8 mouse cellular contexts compared by ENCODE assay signal in genomic region chr10:82859533-82859915, GRCm38 (mm10). TPM values are rescaled to one million over a fixed set of nuclear protein-coding genes. Genes with fewer than 3 reads are reported as not detected.
DNase-seq lines count a peak whose midpoint lies in the region; ATAC-seq and TF ChIP-seq lines count a peak whose summit lies in the region.

No protein-coding gene starts in this region.

- H3K9ac ChIP-seq in embryonic facial prominence, embryonic 12.5 days = peak overlapping the region; percentile 64
- H3K9ac ChIP-seq in heart, postnatal 0 days (replicated peaks; ENCODE audit: low read depth, low read length) = peak overlapping the region; percentile 75
- H3K9ac ChIP-seq in stomach, postnatal 0 days (ENCODE audit: low read length) = peak overlapping the region; percentile 78

- ATAC-seq in embryonic facial prominence, embryonic 12.5 days (ENCODE audit: insufficient number of reproducible peaks, insufficient read depth, low FRiP score, low TSS enrichment) = peak; percentile 54; the same call in 1 of the 2 replicates
- ATAC-seq in heart, postnatal 0 days (ENCODE audit: insufficient read depth, low read depth) = peak; percentile 40
- ATAC-seq in stomach, postnatal 0 days (ENCODE audit: low FRiP score, low TSS enrichment) = peak; percentile 48

- peak; percentile 47 for TF ChIP-seq CTCF in heart, postnatal 0 days (IDR thresholded peaks at IDR 0.05; ENCODE audit: low read depth)
- peak; percentile 68 for TF ChIP-seq CTCF in stomach, postnatal 0 days (IDR thresholded peaks at IDR 0.05; ENCODE audit: low read depth)

- peaks cover 31% of the 10 kb centered on the region for H3K4me1 ChIP-seq in embryonic facial prominence, embryonic 12.5 days
- H3K4me1 ChIP-seq in heart, postnatal 0 days (ENCODE audit: control insufficient read depth, insufficient read depth) = peaks cover 16% of the 10 kb centered on the region
- H3K4me1 ChIP-seq in stomach, postnatal 0 days (replicated peaks; ENCODE audit: control insufficient read depth, insufficient read depth) = 0 out of 2 replicates have a peak, but pooled peaks cover 3% of the 10 kb centered on the region

- peak; percentile 25 for DNase-seq in layer of hippocampus, adult 11-12 months (ENCODE audit: low spot score)
- no peak for DNase-seq in layer of hippocampus, adult 9-10 months (ENCODE audit: low spot score)
- peak; percentile 28 for DNase-seq in adrenal gland, adult 18-20 months (ENCODE audit: low spot score in 2 of 2)
- DNase-seq in heart, postnatal 0 days (ENCODE audit: low spot score) = peak; percentile 61
- DNase-seq in kidney, postnatal 4 days = peak; percentile 51 to 67
- DNase-seq in mesoderm, embryonic 11.5 days (ENCODE audit: low read depth, low spot score) = peak; percentile 62
- DNase-seq in stomach, postnatal 0 days (ENCODE audit: low spot score) = peak; percentile 62

- peaks cover 13% of the 10 kb centered on the region; the same call in 1 of the 2 replicates for H3K36me3 ChIP-seq in embryonic facial prominence, embryonic 12.5 days
- H3K36me3 ChIP-seq in heart, postnatal 0 days (replicated peaks; ENCODE audit: control insufficient read depth, insufficient read depth, low read length) = peaks cover 5% of the 10 kb centered on the region
- no peaks in the 10 kb centered on the region; the same call in 1 of the 2 replicates for H3K36me3 ChIP-seq in stomach, postnatal 0 days (ENCODE audit: control insufficient read depth, insufficient read depth, low read length)

- peak overlapping the region; percentile 76 for H3K4me2 ChIP-seq in embryonic facial prominence, embryonic 12.5 days (replicated peaks)
- H3K4me2 ChIP-seq in heart, postnatal 0 days (ENCODE audit: low read depth, low read length) = peak overlapping the region; percentile 85
- peak overlapping the region; percentile 82 for H3K4me2 ChIP-seq in stomach, postnatal 0 days (replicated peaks; ENCODE audit: low read depth)

- TF ChIP-seq EP300 in heart, postnatal 0 days (IDR thresholded peaks at IDR 0.05; ENCODE audit: low read depth) = no peak
- no peak for TF ChIP-seq EP300 in stomach, postnatal 0 days (optimal IDR thresholded peaks at IDR 0.05)

- no peaks in the 10 kb centered on the region for H3K27me3 ChIP-seq in embryonic facial prominence, embryonic 12.5 days
- no peaks in the 10 kb centered on the region for H3K27me3 ChIP-seq in heart, postnatal 0 days (ENCODE audit: control insufficient read depth, insufficient read depth, low read length)
- H3K27me3 ChIP-seq in stomach, postnatal 0 days (ENCODE audit: control insufficient read depth, insufficient read depth, low read length) = no peaks in the 10 kb centered on the region

- 0% methylated on average over 8 of the region's 8 CpGs for whole genome bisulfite sequencing in embryonic facial prominence, embryonic 12.5 days
- under 1% methylated on average over 8 of the region's 8 CpGs for WGBS in heart, postnatal 0 days
- WGBS in stomach, postnatal 0 days = under 1% methylated on average over 8 of the region's 8 CpGs

- no peaks in the 10 kb centered on the region for H3K9me3 ChIP-seq in embryonic facial prominence, embryonic 12.5 days
- no peaks in the 10 kb centered on the region for H3K9me3 ChIP-seq in heart, postnatal 0 days (replicated peaks; ENCODE audit: control insufficient read depth, low read length)
- no peaks in the 10 kb centered on the region for H3K9me3 ChIP-seq in stomach, postnatal 0 days (ENCODE audit: control insufficient read depth, low read length)

- H3K4me3 ChIP-seq in embryonic facial prominence, embryonic 12.5 days = peak overlapping the region; percentile 70
- peak overlapping the region; percentile 68 for H3K4me3 ChIP-seq in heart, postnatal 0 days (ENCODE audit: low read depth, low read length)
- H3K4me3 ChIP-seq in stomach, postnatal 0 days (ENCODE audit: low read depth, low read length) = peak overlapping the region; percentile 72

- H3K27ac ChIP-seq in embryonic facial prominence, embryonic 12.5 days = peak overlapping the region; percentile 87
- H3K27ac ChIP-seq in heart, postnatal 0 days (ENCODE audit: low read depth) = peak overlapping the region; percentile 95
- peak overlapping the region; percentile 96 for H3K27ac ChIP-seq in stomach, postnatal 0 days (replicated peaks)

RNA-seq across cellular contexts. Expression of gene Eid3, which starts 6.9 kb away (rescaled TPM):
- 1 to 10 TPM; 1.4 to 2.0 TPM for total RNA-seq in adrenal gland, adult 18-20 months (2021)
- 0.34 and 0.56 TPM in 2 replicates for polyA plus RNA-seq in embryonic facial prominence, embryonic 12.5 days (2016; fragmentation: Nextera tagmentation; extraction: Ambion mirVana)
- total RNA-seq in heart, postnatal 0 days (2014; rRNA removed; ENCODE audit: low replicate concordance) = not detected in 2 replicates
- polyA plus RNA-seq in heart, postnatal 0 days (2015; fragmentation: Nextera tagmentation; extraction: Ambion mirVana) = 0.08 and 0.11 TPM in 2 replicates
- polyA plus RNA-seq in stomach, postnatal 0 days (2015; fragmentation: Nextera tagmentation; extraction: Ambion mirVana) = 0.36 and 0.38 TPM in 2 replicates

RNA-seq across cellular contexts. Expression of gene Txnrd1, which starts 25.8 kb away (rescaled TPM):
- total RNA-seq in adrenal gland, adult 18-20 months (2021) = 100 to 1,000 TPM in 1 of 2 experiments, 10 to 100 TPM in 1; 86.4 to 142 TPM
- 143 and 148 TPM in 2 replicates for polyA plus RNA-seq in embryonic facial prominence, embryonic 12.5 days (2016; fragmentation: Nextera tagmentation; extraction: Ambion mirVana)
- total RNA-seq in heart, postnatal 0 days (2014; rRNA removed; ENCODE audit: low replicate concordance) = 35.0 and 53.5 TPM in 2 replicates
- 28.0 and 30.4 TPM in 2 replicates for polyA plus RNA-seq in heart, postnatal 0 days (2015; fragmentation: Nextera tagmentation; extraction: Ambion mirVana)
- polyA plus RNA-seq in stomach, postnatal 0 days (2015; fragmentation: Nextera tagmentation; extraction: Ambion mirVana) = 61.9 TPM in 2 replicates
